Mouse (Mus musculus) forebrain, embryonic 11.5 days (tissue): ENCODE measurements around the gene Shisa5. TPM values are rescaled to one million over a fixed set of nuclear protein-coding genes. Genes with fewer than 3 reads are reported as not detected.
A peak's percentile ranks its signal among the peaks of the same experiment; 100 is the strongest.

Source experiments
- ATAC-seq: fragments of 200-750 bp; cut with Nextera tagmentation; replicated peaks from 2 replicates; pipeline ENCODE4 v1.8.0; 2017; ENCODE audit warnings: moderate TSS enrichment; ENCODE audit not compliant: low FRiP score
- DNase-seq: peaks from one replicate; pipeline ENCODE4 v3.0.0-alpha.2; 2017; ENCODE audit warnings: low spot score
- H3K27ac ChIP-seq: fragments of 300-500 bp; sonication (generic); 2 replicates; pipeline ENCODE4 v1.5.1; 2014; ENCODE audit warnings: low read depth, low read length
- H3K27me3 ChIP-seq: fragments of 300-500 bp; sonication (generic); 2 replicates; pipeline ENCODE4 v1.6.1; 2014; ENCODE audit warnings: mild to moderate bottlenecking, low read length, mixed read lengths; ENCODE audit not compliant: control insufficient read depth, insufficient read depth
- H3K36me3 ChIP-seq: fragments of 300-500 bp; sonication (generic); 2 replicates; pipeline ENCODE4 v1.6.1; 2014; ENCODE audit warnings: mild to moderate bottlenecking, low read length, moderate library complexity, mixed read lengths; ENCODE audit not compliant: control insufficient read depth, insufficient read depth
- H3K4me1 ChIP-seq: fragments of 300-500 bp; sonication (generic); replicated peaks from 2 replicates; pipeline ENCODE4 v1.6.1; 2014; ENCODE audit warnings: low read length, mixed read lengths; ENCODE audit not compliant: control insufficient read depth, insufficient read depth
- H3K4me2 ChIP-seq: fragments of 300-500 bp; sonication (generic); 2 replicates; pipeline ENCODE4 v1.6.1; 2014; ENCODE audit warnings: low read depth, mild to moderate bottlenecking, low read length, moderate library complexity, mixed read lengths; ENCODE audit not compliant: severe bottlenecking
- H3K4me3 ChIP-seq: fragments of 300-500 bp; sonication (generic); 2 replicates; pipeline ENCODE4 v1.5.1; 2014; ENCODE audit warnings: low read depth, low read length
- H3K9ac ChIP-seq: fragments of 300-500 bp; sonication (generic); 2 replicates; pipeline ENCODE4 v1.6.1; 2014; ENCODE audit warnings: low read length
- H3K9me3 ChIP-seq: fragments of 300-500 bp; sonication (generic); 2 replicates; pipeline ENCODE4 v1.6.1; 2016; ENCODE audit warnings: low read length, mixed read lengths; ENCODE audit not compliant: control insufficient read depth
- WGBS: fragments of 180-500 bp; shearing (Covaris S2); extraction: QIAGEN DNeasy Blood & Tissue Kit; methylation state at CpG from one replicate; pipeline ENCODE4 v1.1.7; 2014; 5-methylcytosine and 5-hydroxymethylcytosine counted together
- polyA plus RNA-seq: library from polyadenylated mRNA; unstranded; fragments of >200 nt; fragmentation: Nextera tagmentation; extraction: Ambion mirVana; gene quantifications from 2 replicates; pipeline ENCODE4 v1.2.1, GENCODE M21; 2014

Gene Shisa5
- polyA plus RNA-seq, 1 experiment from 2014 or later = 30.4 TPM

GRCm38 (mm10) chr9:109054712-109055111, 16.3 kb downstream of the Shisa5 start:
- H3K9ac ChIP-seq = peak overlapping the region; percentile 5; the same call in 1 of the 2 replicates
- WGBS = 4% methylated on average over 7 of the region's 7 CpGs
- ATAC-seq (peak; percentile 31; the same call in 1 of the 2 replicates), DNase-seq (no peak)
- no peaks in the 10 kb centered on the region; the same call in 1 of the 2 replicates for H3K36me3 ChIP-seq
- 0 out of 2 replicates have a peak, but pooled peaks cover 7% of the 10 kb centered on the region for H3K4me1 ChIP-seq
- peak overlapping the region; percentile 53; the same call in 1 of the 2 replicates for H3K27ac ChIP-seq
- H3K9me3 ChIP-seq = no peaks in the 10 kb centered on the region
- no peaks in the 10 kb centered on the region for H3K27me3 ChIP-seq
- H3K4me3 ChIP-seq = peak overlapping the region; percentile 9; the same call in 1 of the 2 replicates
- peak overlapping the region; percentile 29; the same call in 1 of the 2 replicates for H3K4me2 ChIP-seq

GRCm38 (mm10) chr9:109055271-109056030, 17.1 kb downstream of the Shisa5 start:
- Histone ChIP-seq H3K9ac (peak overlapping the region; percentile 5; the same call in 1 of the 2 replicates), H3K4me2 (peak overlapping the region; percentile 29; the same call in 1 of the 2 replicates), H3K36me3 (no peaks in the 10 kb centered on the region; the same call in 1 of the 2 replicates), H3K4me3 (no peak overlapping the region), H3K4me1 (0 out of 2 replicates have a peak, but pooled peaks cover 7% of the 10 kb centered on the region), H3K27me3 (no peaks in the 10 kb centered on the region), H3K27ac (no peak overlapping the region), H3K9me3 (no peaks in the 10 kb centered on the region)
- 86% methylated on average over 12 of the region's 12 CpGs for WGBS
- ATAC-seq (no peak), DNase-seq (no peak)

DNA sequence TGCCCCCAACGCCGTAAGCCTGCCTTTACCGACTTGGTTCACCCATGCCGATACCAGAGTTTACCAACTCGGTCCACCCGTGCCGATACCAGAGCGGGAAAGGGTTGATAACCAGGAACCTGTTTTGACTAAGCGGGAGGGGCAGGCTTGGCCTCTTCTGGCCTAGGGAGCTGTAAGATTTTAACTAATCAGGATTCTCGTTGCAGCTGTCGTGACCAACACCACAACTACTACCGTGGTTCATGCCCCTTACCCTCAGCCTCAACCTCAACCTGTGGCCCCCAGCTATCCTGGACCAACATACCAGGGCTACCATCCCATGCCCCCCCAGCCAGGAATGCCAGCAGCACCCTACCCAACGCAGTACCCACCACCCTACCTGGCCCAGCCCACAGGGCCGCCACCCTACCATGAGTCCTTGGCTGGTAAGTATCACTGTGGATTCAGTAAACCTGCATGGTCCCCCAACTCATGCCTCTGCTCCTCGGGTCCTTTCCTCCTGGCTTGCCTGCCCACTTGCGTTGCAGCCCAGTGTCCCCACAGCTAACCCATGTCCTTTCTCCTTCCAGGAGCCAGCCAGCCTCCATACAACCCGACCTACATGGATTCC, 17.8 kb downstream of the Shisa5 start:
- Histone ChIP-seq H3K27ac (no peak overlapping the region), H3K4me2 (no peak overlapping the region), H3K27me3 (no peaks in the 10 kb centered on the region), H3K4me1 (0 out of 2 replicates have a peak, but pooled peaks cover 7% of the 10 kb centered on the region), H3K9ac (no peak overlapping the region), H3K4me3 (no peak overlapping the region), H3K9me3 (no peaks in the 10 kb centered on the region), H3K36me3 (no peaks in the 10 kb centered on the region; the same call in 1 of the 2 replicates)
- no peak for DNase-seq
- ATAC-seq = no peak
- WGBS = 91% methylated on average over 17 of the region's 17 CpGs

DNA sequence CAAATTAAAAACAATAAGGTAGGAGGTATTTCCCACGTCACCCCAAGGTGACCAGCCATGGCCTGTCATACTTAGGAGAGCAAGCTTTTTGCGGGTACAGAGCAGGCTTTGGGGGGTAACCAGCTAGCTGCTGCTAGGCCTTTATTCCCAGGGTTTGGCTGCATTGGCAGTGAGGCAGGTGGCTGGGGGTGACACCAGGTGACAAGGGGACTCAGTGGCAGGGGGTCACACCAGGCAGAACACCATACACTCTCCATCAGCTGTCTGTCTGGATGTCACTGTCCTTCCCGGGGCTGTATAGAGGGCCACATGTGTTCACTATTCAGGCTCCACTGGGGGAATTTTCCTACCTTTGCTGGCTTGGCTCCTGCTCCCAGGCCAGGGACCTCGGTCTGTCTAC, 18.6 kb downstream of the Shisa5 start:
- Histone ChIP-seq H3K9ac (no peak overlapping the region), H3K27me3 (no peaks in the 10 kb centered on the region), H3K4me2 (no peak overlapping the region), H3K9me3 (no peaks in the 10 kb centered on the region), H3K4me1 (0 out of 2 replicates have a peak, but pooled peaks cover 7% of the 10 kb centered on the region), H3K36me3 (no peaks in the 10 kb centered on the region; the same call in 1 of the 2 replicates), H3K27ac (no peak overlapping the region), H3K4me3 (no peak overlapping the region)
- WGBS = 91% methylated on average over 4 of the region's 4 CpGs
- ATAC-seq (no peak), DNase-seq (no peak)

DNA sequence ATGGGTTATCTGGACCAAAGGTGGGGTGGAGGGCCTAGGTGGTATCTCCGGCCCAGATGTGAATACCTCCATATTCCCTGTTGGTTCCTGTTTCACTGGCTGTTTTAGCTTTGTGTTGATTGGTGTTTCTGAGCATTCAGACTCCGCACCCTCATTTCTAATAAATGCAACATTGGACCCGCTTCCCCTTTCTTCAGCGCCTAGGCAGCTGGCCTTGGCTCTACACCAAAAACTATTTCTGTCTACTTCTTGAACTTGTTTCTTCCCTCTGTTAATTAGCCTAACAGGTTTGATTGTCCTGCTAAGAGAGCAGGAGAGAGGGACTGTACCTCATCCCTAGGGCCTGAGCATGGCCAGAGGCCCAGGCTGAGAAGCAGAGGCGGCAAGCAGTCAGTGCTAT, 19.2 kb downstream of the Shisa5 start:
- Histone ChIP-seq H3K4me3 (no peak overlapping the region), H3K9ac (no peak overlapping the region), H3K36me3 (no peaks in the 10 kb centered on the region; the same call in 1 of the 2 replicates), H3K4me2 (no peak overlapping the region), H3K9me3 (no peaks in the 10 kb centered on the region), H3K4me1 (0 out of 2 replicates have a peak, but pooled peaks cover 7% of the 10 kb centered on the region), H3K27me3 (no peaks in the 10 kb centered on the region), H3K27ac (no peak overlapping the region)
- 96% methylated on average over 5 of the region's 5 CpGs for WGBS
- no peak for ATAC-seq
- no peak for DNase-seq

GRCm38 (mm10) chr9:109058006-109058765, 19.8 kb downstream of the Shisa5 start:
- ATAC-seq = no peak
- H3K4me2 ChIP-seq = no peak overlapping the region
- H3K4me3 ChIP-seq = no peak overlapping the region
- no peak overlapping the region for H3K27ac ChIP-seq
- no peak overlapping the region for H3K9ac ChIP-seq
- no peaks in the 10 kb centered on the region; the same call in 1 of the 2 replicates for H3K36me3 ChIP-seq
- 0 out of 2 replicates have a peak, but pooled peaks cover 7% of the 10 kb centered on the region for H3K4me1 ChIP-seq
- 93% methylated on average over 19 of the region's 19 CpGs for WGBS
- H3K9me3 ChIP-seq = no peaks in the 10 kb centered on the region
- no peak for DNase-seq
- no peaks in the 10 kb centered on the region for H3K27me3 ChIP-seq

- H3K36me3 ChIP-seq = no peaks in the 10 kb centered on the region; the same call in 1 of the 2 replicates
- 31% methylated on average over 15 of the region's 15 CpGs for WGBS
- peak within 1 kb of the TSS; percentile 48; the same call in 1 of the 2 replicates for H3K9ac ChIP-seq
- DNase-seq (peak; percentile 91), ATAC-seq (peak; percentile 53)
- peak within 1 kb of the TSS; percentile 37; the same call in 1 of the 2 replicates for H3K27ac ChIP-seq
- no peak within 1 kb of the TSS for H3K4me3 ChIP-seq
- H3K4me2 ChIP-seq = peak within 1 kb of the TSS; percentile 19
- 0 out of 2 replicates have a peak, but pooled peaks cover 7% of the 10 kb centered on the region for H3K4me1 ChIP-seq
- no peaks in the 10 kb centered on the region for H3K9me3 ChIP-seq
- no peaks in the 10 kb centered on the region for H3K27me3 ChIP-seq
Measured at GRCm38 (mm10) chr9:109059136-109059903, 21.0 kb downstream of the Shisa5 start, which contains the start of gene Trex1. Trex1 (minus strand) TSS chr9:109059734.
